Mouse (Mus musculus): ENCODE data around the gene Ppm1l.

DNA sequence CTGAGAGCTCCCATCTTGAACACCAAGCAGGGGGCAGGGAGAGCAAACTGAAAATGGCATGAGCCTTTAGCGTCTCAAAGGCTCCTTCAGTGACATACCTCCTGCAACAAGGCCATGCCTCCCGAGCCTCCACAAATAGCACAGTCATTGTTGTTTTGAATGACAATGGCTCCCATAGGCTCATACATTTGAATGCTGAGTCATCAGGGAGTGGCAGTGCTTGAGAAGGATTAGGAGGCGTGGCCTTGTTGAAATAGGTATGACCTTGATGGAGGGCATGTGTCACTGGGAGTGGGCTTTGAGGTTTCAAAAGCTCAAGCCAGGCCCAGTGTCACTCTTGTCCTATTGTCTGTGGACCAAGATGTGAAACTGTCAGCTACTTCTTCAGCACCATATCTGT is 205.6 kb downstream of the Ppm1l start:
- TF ChIP-seq CTCF (conservative IDR thresholded peaks at IDR 0.05; ENCODE audit: low read length) (no peak), NANOG (IDR thresholded peaks at IDR 0.05; ENCODE audit: borderline replicate concordance, low read length) (0 out of 2 replicates have a peak, but pooled peaks have one; percentile 9), POU5F1 (IDR thresholded peaks at IDR 0.05; ENCODE audit: borderline replicate concordance, low read length) (no peak)
